Mouse (Mus musculus) urinary bladder, postnatal 0 days (tissue): ENCODE measurements around the gene Snx17. TPM values are rescaled to one million over a fixed set of nuclear protein-coding genes. Genes with fewer than 3 reads are reported as not detected.

Source experiments
- polyA plus RNA-seq: library from polyadenylated mRNA; unstranded; fragments of >200 nt; fragmentation: Nextera tagmentation; extraction: Ambion mirVana; gene quantifications from 2 replicates; pipeline ENCODE4 v1.2.1, GENCODE M21; 2015

Gene Snx17
- 106 and 108 TPM in 2 replicates for polyA plus RNA-seq

DNA sequence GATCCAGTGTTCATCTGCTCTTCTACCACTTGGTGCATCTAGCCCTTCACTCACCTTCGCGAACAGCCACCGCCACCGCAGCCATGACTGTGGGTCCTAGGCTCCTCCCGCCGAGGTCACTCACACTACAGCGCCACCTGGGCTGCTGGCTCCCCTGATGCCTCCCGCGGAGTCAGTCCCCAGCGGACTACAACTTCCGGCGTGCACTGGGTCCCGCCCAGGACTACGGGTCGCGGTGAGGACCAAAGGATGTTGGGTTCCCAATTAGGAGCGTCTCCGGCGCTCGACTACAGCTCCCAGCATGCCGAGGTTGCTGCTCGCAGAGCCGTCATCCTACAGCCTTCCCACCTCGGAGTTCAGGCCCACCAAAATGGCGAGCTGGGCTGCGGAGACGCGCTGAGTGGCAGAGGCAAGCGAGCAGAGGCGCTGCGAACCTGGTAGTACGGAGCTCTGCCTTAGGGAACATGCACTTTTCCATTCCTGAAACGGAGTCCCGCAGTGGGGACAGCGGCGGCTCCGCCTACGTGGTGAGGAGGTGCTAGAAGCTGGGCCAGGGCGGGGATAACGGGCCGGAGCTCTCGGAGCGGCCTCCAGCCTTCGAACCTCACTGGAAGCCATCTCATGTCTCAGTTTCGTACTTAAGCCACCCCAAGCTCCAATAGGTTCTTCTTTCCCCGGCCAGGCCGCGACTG, at the start of gene Snx17, which contains the start of gene Eif2b4:
Gene Snx17 (plus strand): TSS at position 289 of the 692 bp plus-strand sequence.
Gene Eif2b4 (minus strand): TSS at position 492 of the 692 bp plus-strand sequence.

DNA sequence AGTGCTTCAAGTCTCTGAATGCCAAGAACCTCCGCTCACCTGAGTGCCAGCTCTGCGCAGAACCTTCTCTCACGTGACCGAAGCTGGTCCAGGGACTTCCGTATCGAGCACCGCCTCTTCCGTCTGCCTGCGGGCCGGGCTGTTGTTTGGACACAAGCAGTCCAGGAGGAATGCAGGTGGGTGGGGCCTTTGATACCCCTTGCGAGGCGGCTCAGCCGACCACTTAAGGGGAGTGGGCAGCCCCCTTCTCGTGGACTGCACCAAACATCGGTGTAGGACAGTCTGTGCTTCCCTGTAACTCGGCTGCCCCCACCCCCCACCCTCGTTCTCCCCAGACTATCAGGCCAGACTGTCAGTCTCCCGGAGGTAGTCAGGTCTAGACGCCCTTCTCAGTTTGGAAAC, 38.9 kb upstream of the Snx17 start, which contains the start of gene Mpv17:
Gene Mpv17 (minus strand): TSS at position 100 of the 402 bp plus-strand sequence.

DNA sequence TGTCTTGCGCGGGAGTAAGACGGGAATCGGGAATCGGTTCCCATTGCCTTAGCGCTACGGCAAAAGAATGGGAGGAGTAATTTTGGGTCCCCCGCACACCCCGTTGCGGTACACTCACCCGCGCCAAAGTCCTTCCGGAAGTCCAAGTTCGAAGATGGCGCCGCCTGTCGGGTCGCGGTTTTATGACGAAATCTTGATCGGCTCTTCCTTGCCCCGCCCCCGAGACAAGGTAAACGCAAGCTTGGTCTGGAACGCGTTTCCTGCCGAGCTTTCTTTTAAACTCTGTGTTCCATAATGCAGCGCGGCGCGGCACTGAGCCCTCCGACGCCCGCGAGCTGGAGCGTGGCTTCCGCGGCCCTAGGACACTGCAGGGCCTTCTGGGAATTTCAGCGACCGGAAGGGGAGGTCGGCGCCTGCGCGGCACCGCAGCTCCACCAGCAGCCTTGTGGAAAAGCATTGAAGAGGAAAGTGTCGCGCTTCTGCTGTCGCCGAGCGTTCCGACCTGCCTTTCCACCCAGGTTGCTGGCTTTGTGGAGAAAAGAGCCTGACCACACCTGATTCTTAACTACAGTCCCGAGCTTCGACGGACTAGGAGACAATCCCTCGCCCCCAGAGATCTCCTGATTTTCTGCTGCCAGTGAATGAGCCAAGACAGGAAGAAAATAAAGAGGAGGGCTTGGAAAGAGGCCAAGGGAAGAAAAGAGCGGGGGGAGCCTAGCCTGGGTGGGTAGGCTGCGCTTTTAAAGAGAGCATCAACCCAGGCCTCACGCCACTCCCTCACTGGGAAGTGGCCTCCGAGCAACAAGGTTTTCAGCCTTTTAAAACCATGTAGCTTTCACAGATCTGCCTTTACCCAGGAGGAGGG, 13.0 kb upstream of the Snx17 start, which contains the start of the genes Gm29609 and Gtf3c2:
Gene Gm29609 (minus strand): TSS at position 146 of the 865 bp plus-strand sequence.
Gene Gtf3c2 (minus strand): TSS at position 379 of the 865 bp plus-strand sequence.

DNA sequence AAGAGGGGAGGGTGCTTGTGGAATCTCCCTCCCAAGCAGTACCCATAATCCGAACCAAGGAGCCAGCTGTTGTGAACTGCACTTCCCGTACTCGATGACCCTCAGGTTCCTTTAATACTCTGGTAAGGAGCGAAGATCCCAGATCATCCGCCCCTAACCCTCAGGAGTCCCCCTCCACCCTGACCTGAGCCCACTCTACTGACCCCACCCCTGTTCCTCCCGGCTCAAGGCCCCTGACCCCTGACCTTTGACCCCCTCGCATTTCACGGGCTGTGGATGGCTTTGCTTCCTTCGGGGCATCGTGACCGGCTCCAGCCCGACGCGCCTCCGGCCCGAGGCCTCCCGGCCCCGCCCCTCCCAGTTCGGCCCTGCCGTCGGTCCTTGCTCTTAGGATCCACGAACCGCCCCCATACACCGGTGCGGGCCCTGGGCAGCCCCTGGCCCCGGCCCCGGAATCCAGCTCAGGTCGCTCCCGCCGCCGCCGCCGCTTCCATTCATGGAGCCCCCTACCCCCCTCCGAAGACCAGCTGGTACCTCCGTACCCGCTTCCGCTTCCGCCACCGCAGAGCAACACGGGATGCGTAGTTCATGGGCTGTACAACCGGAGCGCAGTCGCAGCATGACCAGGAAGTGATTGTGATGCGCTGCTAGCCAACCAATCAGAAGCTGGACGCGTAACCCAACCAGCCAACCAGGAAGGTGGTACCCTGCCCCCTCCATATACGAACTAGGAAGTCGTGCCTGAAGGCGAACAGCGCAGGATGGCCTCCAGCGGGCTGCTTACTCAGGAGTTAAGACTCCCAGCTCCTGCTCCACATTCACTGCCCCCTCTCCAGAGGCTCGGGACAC, 8.9 kb downstream of the Snx17 start, which contains the start of gene Zfp513:
Gene Zfp513 (minus strand): TSS at position 562 of the 849 bp plus-strand sequence.

DNA sequence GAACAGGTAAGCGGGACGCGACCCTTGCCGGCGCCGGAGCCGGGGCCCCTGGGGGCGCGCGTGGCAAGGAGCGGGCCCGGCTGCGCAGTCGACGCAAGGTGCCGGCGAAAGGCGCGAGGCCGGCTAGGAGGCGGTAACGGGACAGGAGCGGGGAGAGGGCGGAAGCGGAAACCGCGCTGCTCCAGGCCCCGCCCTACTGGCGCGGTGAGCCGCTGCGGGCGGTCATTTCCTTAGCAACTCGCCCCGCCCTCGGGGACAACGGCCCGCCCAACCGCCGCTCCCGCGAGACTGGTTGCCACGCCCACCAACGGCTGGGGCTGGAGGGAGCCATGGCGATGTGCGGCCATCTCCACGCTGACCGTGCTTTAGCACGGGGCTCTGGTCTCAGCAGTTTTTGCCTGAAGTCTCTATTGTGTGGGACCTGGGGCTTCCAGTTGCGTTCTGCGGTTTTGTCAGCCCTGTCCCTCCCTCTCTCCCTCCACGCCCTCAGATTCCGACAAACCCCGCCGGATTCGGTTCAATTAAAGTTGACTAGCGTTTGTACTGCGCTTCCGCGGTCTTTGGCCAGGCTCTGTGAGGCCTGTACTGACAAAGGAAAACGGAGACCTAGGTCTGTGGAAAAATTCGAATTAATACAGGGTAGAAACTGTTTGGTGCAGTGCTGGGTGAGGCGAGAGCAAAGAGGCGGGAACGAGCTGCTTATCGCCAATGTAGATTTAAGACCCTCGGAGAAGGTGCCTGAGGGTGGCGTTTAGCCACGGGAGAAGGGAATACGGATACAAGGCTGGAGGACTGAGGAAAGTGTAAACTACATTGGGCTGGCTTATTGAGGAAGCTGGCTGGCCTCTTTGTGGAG, 27.6 kb downstream of the Snx17 start, which contains the start of gene Ppm1g:
Gene Ppm1g (minus strand): TSS at position 240 of the 856 bp plus-strand sequence.

DNA sequence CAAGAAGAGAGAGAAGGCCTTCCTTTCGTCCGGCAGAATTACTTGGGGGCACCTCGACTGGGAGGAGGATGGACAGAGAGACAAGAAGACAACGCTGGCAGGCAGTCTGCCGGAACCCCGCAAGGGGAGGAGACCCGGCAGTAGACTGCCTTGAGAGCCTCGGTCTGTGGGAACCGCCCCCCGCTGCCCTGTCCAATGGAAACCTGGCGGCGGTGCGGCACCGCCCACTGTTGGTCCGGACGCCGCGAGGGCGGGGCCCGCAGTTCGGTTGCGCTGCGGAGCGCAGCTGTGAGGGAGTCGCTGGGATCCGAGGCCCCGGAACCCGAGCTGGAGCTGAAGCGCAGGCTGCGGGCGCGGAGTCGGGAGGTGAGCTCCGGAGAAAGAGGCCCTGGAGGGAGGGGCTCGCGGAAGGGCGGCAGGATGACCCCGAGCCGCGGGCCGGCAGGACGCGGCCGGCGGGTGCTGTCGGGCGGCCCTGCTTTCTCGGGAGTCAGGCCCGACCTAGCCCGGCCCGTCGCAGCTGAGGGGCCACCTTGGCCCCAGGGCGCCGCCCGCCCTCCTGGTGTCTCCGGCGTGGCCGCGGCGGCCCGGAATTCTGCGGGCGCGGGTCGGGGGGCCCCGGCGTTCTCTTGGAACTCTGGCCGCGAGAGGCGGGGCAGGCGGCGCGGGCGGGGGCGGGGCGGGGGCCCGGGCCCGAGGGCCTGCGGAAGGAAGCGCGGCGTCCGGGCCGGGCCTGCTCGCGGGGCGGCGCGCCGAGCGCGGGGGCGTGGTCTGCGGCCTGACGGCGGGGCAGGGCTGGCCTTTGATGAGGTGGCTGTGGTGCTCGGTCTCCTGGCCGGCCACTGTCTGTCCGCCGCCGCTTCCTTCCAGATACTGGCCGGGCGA, 47.9 kb downstream of the Snx17 start, which contains the start of the genes Nrbp1 and Gm9970:
Gene Nrbp1 (plus strand): TSS at position 228 of the 885 bp plus-strand sequence.
Gene Gm9970 (minus strand): TSS at position 596 of the 885 bp plus-strand sequence.

Other genes starting within 250 kb of the Snx17 start
- gene Cgref1, start 247.6 kb upstream of the Snx17 start, polyA plus RNA-seq, result 9.9 and 13.8 TPM in 2 replicates
- 76.4 and 81.5 TPM in 2 replicates for gene Preb, start 232.9 kb upstream of the Snx17 start, polyA plus RNA-seq
- 0.29 and 0.53 TPM in 2 replicates for gene Tcf23, start 224.6 kb upstream of the Snx17 start, polyA plus RNA-seq
- gene Atraid, start 144.9 kb upstream of the Snx17 start, polyA plus RNA-seq, result 208 and 234 TPM in 2 replicates
- 7.6 and 8.1 TPM in 2 replicates for gene Slc5a6, start 144.3 kb upstream of the Snx17 start, polyA plus RNA-seq
- gene Cad, start 138.4 kb upstream of the Snx17 start, polyA plus RNA-seq, result 7.7 and 8.9 TPM in 2 replicates
- not detected in 2 replicates for gene Dnajc5g, start 86.9 kb upstream of the Snx17 start, polyA plus RNA-seq
- not detected in 2 replicates for gene Slc30a3, start 85.0 kb upstream of the Snx17 start, polyA plus RNA-seq
- not detected in 2 replicates for gene Trim54, start 76.5 kb upstream of the Snx17 start, polyA plus RNA-seq
- gene Ucn, start 54.4 kb upstream of the Snx17 start, polyA plus RNA-seq, result not detected in 2 replicates
- 60.7 and 61.3 TPM in 2 replicates for gene Mpv17, start 39.0 kb upstream of the Snx17 start, polyA plus RNA-seq
- 0.29 and 1.5 TPM in 2 replicates for gene Gm29609, start 13.3 kb upstream of the Snx17 start, polyA plus RNA-seq
- gene Gtf3c2, start 13.1 kb upstream of the Snx17 start, polyA plus RNA-seq, result 21.8 and 27.1 TPM in 2 replicates
- gene Eif2b4, start 203 bp downstream of the Snx17 start, polyA plus RNA-seq, result 31.4 and 37.4 TPM in 2 replicates
- 4.0 and 4.5 TPM in 2 replicates for gene Zfp513, start 9.1 kb downstream of the Snx17 start, polyA plus RNA-seq
- gene Ppm1g, start 27.5 kb downstream of the Snx17 start, polyA plus RNA-seq, result 59.8 and 62.1 TPM in 2 replicates
- gene Nrbp1, start 47.6 kb downstream of the Snx17 start, polyA plus RNA-seq, result 103 and 107 TPM in 2 replicates
- gene Gm9970, start 48.0 kb downstream of the Snx17 start, polyA plus RNA-seq, result 1.0 and 1.3 TPM in 2 replicates
- 30.7 and 32.7 TPM in 2 replicates for gene Krtcap3, start 58.5 kb downstream of the Snx17 start, polyA plus RNA-seq
- 9.7 and 12.7 TPM in 2 replicates for gene Ift172, start 97.9 kb downstream of the Snx17 start, polyA plus RNA-seq
- 12.9 and 13.2 TPM in 2 replicates for gene Fndc4, start 102.9 kb downstream of the Snx17 start, polyA plus RNA-seq
- 0.11 TPM in 1 of 2 replicates, not detected in the other for gene Gckr, start 104.2 kb downstream of the Snx17 start, polyA plus RNA-seq